Mouse (Mus musculus): ENCODE measurements around the gene Col5a2. TPM values are rescaled to one million over a fixed set of nuclear protein-coding genes. Genes with fewer than 3 reads are reported as not detected.
"Not testable (repeated sequence)": the region's sequence is repeated elsewhere in the genome, so short reads cannot be mapped to it uniquely, and the experiment has no call there.

Col5a2 gene
- polyA plus RNA-seq, 1 experiment from 2014 or later, result 127 TPM

- no peak overlapping the region for H3K4me2 ChIP-seq (ENCODE audit: low read depth, low read length)
- WGBS, result 93% methylated on average over 2 of the region's 2 CpGs
- ATAC-seq (ENCODE audit: insufficient read depth, low FRiP score), result no peak
These were observed 42.3 kb downstream of the Col5a2 start for GRCm38 (mm10) chr1:45460767-45461166.

GRCm38 (mm10) chr1:45455763-45456162, 47.3 kb downstream of the Col5a2 start:
- Histone ChIP-seq H3K4me2 (ENCODE audit: low read depth, low read length) (no peak overlapping the region), H3K27me3 (ENCODE audit: control insufficient read depth, insufficient read depth, low read length) (no peaks in the 10 kb centered on the region), H3K9me3 (replicated peaks; ENCODE audit: control insufficient read depth, low read length) (no peaks in the 10 kb centered on the region), H3K4me3 (replicated peaks; ENCODE audit: low read length) (no peak overlapping the region), H3K4me1 (ENCODE audit: control insufficient read depth, insufficient read depth, low read length) (no peaks in the 10 kb centered on the region), H3K9ac (ENCODE audit: low read length) (no peak overlapping the region), H3K36me3 (ENCODE audit: control insufficient read depth, insufficient read depth, low read length) (no peaks in the 10 kb centered on the region), H3K27ac (ENCODE audit: low read length) (no peak overlapping the region)
- 79% methylated on average over 1 of the region's 1 CpGs for WGBS
- no peak for ATAC-seq (ENCODE audit: insufficient read depth, low FRiP score)

More at GRCm38 (mm10) chr1:45460767-45461166, 42.3 kb downstream of the Col5a2 start:
- H3K4me3 ChIP-seq (replicated peaks; ENCODE audit: low read length), result no peak overlapping the region
- H3K27me3 ChIP-seq (ENCODE audit: control insufficient read depth, insufficient read depth, low read length), result no peaks in the 10 kb centered on the region
- H3K27ac ChIP-seq (ENCODE audit: low read length), result no peak overlapping the region
- no peaks in the 10 kb centered on the region for H3K9me3 ChIP-seq (replicated peaks; ENCODE audit: control insufficient read depth, low read length)
- H3K4me1 ChIP-seq (ENCODE audit: control insufficient read depth, insufficient read depth, low read length), result no peaks in the 10 kb centered on the region
- no peak overlapping the region for H3K9ac ChIP-seq (ENCODE audit: low read length)
- H3K36me3 ChIP-seq (ENCODE audit: control insufficient read depth, insufficient read depth, low read length), result no peaks in the 10 kb centered on the region

GRCm38 (mm10) chr1:45448856-45449255, 54.2 kb downstream of the Col5a2 start:
- H3K27ac ChIP-seq (ENCODE audit: low read length), result no peak overlapping the region
- H3K4me1 ChIP-seq (ENCODE audit: control insufficient read depth, insufficient read depth, low read length), result no peaks in the 10 kb centered on the region
- H3K4me2 ChIP-seq (ENCODE audit: low read depth, low read length), result no peak overlapping the region
- ATAC-seq (ENCODE audit: insufficient read depth, low FRiP score), result no peak
- H3K9me3 ChIP-seq (replicated peaks; ENCODE audit: control insufficient read depth, low read length), result no peaks in the 10 kb centered on the region
- 70% methylated on average over 1 of the region's 1 CpGs for WGBS
- H3K9ac ChIP-seq (ENCODE audit: low read length), result no peak overlapping the region
- no peaks in the 10 kb centered on the region for H3K36me3 ChIP-seq (ENCODE audit: control insufficient read depth, insufficient read depth, low read length)
- H3K27me3 ChIP-seq (ENCODE audit: control insufficient read depth, insufficient read depth, low read length), result no peaks in the 10 kb centered on the region
- no peak overlapping the region for H3K4me3 ChIP-seq (replicated peaks; ENCODE audit: low read length)

GRCm38 (mm10) chr1:45431922-45432321, 71.2 kb downstream of the Col5a2 start:
- no peak overlapping the region for H3K4me3 ChIP-seq (replicated peaks; ENCODE audit: low read length)
- no peaks in the 10 kb centered on the region for H3K4me1 ChIP-seq (ENCODE audit: control insufficient read depth, insufficient read depth, low read length)
- H3K4me2 ChIP-seq (ENCODE audit: low read depth, low read length), result no peak overlapping the region
- no peaks in the 10 kb centered on the region for H3K9me3 ChIP-seq (replicated peaks; ENCODE audit: control insufficient read depth, low read length)
- no peak for ATAC-seq (ENCODE audit: insufficient read depth, low FRiP score)
- peaks cover 3% of the 10 kb centered on the region; the same call in 1 of the 2 replicates for H3K36me3 ChIP-seq (ENCODE audit: control insufficient read depth, insufficient read depth, low read length)
- no peak overlapping the region for H3K27ac ChIP-seq (ENCODE audit: low read length)
- no peaks in the 10 kb centered on the region for H3K27me3 ChIP-seq (ENCODE audit: control insufficient read depth, insufficient read depth, low read length)
- no peak overlapping the region for H3K9ac ChIP-seq (ENCODE audit: low read length)
- WGBS, result 23% methylated on average over 3 of the region's 3 CpGs

GRCm38 (mm10) chr1:45430520-45430919, 72.6 kb downstream of the Col5a2 start:
- H3K27ac ChIP-seq (ENCODE audit: low read length), result no peak overlapping the region
- no peaks in the 10 kb centered on the region for H3K9me3 ChIP-seq (replicated peaks; ENCODE audit: control insufficient read depth, low read length)
- no peak for ATAC-seq (ENCODE audit: insufficient read depth, low FRiP score)
- H3K4me3 ChIP-seq (replicated peaks; ENCODE audit: low read length), result no peak overlapping the region
- peaks cover 3% of the 10 kb centered on the region; the same call in 1 of the 2 replicates for H3K36me3 ChIP-seq (ENCODE audit: control insufficient read depth, insufficient read depth, low read length)
- H3K9ac ChIP-seq (ENCODE audit: low read length), result no peak overlapping the region
- 73% methylated on average over 4 of the region's 4 CpGs for WGBS
- no peak overlapping the region for H3K4me2 ChIP-seq (ENCODE audit: low read depth, low read length)
- no peaks in the 10 kb centered on the region for H3K27me3 ChIP-seq (ENCODE audit: control insufficient read depth, insufficient read depth, low read length)
- no peaks in the 10 kb centered on the region for H3K4me1 ChIP-seq (ENCODE audit: control insufficient read depth, insufficient read depth, low read length)

- not testable (repeated sequence) for H3K36me3 ChIP-seq (ENCODE audit: control insufficient read depth, insufficient read depth, low read length); H3K4me3 ChIP-seq (replicated peaks; ENCODE audit: low read length); H3K27ac ChIP-seq (ENCODE audit: low read length); H3K4me2 ChIP-seq (ENCODE audit: low read depth, low read length); ATAC-seq (ENCODE audit: insufficient read depth, low FRiP score); H3K27me3 ChIP-seq (ENCODE audit: control insufficient read depth, insufficient read depth, low read length); H3K4me1 ChIP-seq (ENCODE audit: control insufficient read depth, insufficient read depth, low read length); H3K9me3 ChIP-seq (replicated peaks; ENCODE audit: control insufficient read depth, low read length); H3K9ac ChIP-seq (ENCODE audit: low read length)
- WGBS, result 77% methylated on average over 5 of the region's 5 CpGs
These were observed 73.9 kb downstream of the Col5a2 start for GRCm38 (mm10) chr1:45429145-45429544.

- no peak for ATAC-seq (ENCODE audit: insufficient read depth, low FRiP score)
- H3K9ac ChIP-seq (ENCODE audit: low read length), result no peak overlapping the region
- H3K9me3 ChIP-seq (replicated peaks; ENCODE audit: control insufficient read depth, low read length), result no peaks in the 10 kb centered on the region
- no peak overlapping the region for H3K4me3 ChIP-seq (replicated peaks; ENCODE audit: low read length)
- H3K27ac ChIP-seq (ENCODE audit: low read length), result no peak overlapping the region
- no peaks in the 10 kb centered on the region for H3K27me3 ChIP-seq (ENCODE audit: control insufficient read depth, insufficient read depth, low read length)
- H3K4me2 ChIP-seq (ENCODE audit: low read depth, low read length), result no peak overlapping the region
- no peaks in the 10 kb centered on the region for H3K4me1 ChIP-seq (ENCODE audit: control insufficient read depth, insufficient read depth, low read length)
- 67% methylated on average over 5 of the region's 5 CpGs for WGBS
- peaks cover 3% of the 10 kb centered on the region; the same call in 1 of the 2 replicates for H3K36me3 ChIP-seq (ENCODE audit: control insufficient read depth, insufficient read depth, low read length)
These were observed 79.2 kb downstream of the Col5a2 start for GRCm38 (mm10) chr1:45423915-45424314.

GRCm38 (mm10) chr1:45420554-45420953, 82.5 kb downstream of the Col5a2 start:
- Histone ChIP-seq H3K4me2 (ENCODE audit: low read depth, low read length) (no peak overlapping the region), H3K27me3 (ENCODE audit: control insufficient read depth, insufficient read depth, low read length) (no peaks in the 10 kb centered on the region), H3K9me3 (replicated peaks; ENCODE audit: control insufficient read depth, low read length) (no peaks in the 10 kb centered on the region; the same call in 1 of the 2 replicates), H3K4me3 (replicated peaks; ENCODE audit: low read length) (no peak overlapping the region), H3K36me3 (ENCODE audit: control insufficient read depth, insufficient read depth, low read length) (peaks cover 9% of the 10 kb centered on the region; the same call in 1 of the 2 replicates), H3K27ac (ENCODE audit: low read length) (peak overlapping the region; percentile 46), H3K4me1 (ENCODE audit: control insufficient read depth, insufficient read depth, low read length) (no peaks in the 10 kb centered on the region), H3K9ac (ENCODE audit: low read length) (no peak overlapping the region)
- ATAC-seq (ENCODE audit: insufficient read depth, low FRiP score), result 0 out of 2 replicates have a peak, but pooled peaks have one; percentile 53

GRCm38 (mm10) chr1:45419858-45420257, 83.2 kb downstream of the Col5a2 start:
- 73% methylated on average over 2 of the region's 2 CpGs for WGBS
- Histone ChIP-seq H3K27ac (ENCODE audit: low read length) (peak overlapping the region; percentile 73; the same call in 1 of the 2 replicates), H3K4me3 (replicated peaks; ENCODE audit: low read length) (no peak overlapping the region), H3K36me3 (ENCODE audit: control insufficient read depth, insufficient read depth, low read length) (peaks cover 9% of the 10 kb centered on the region; the same call in 1 of the 2 replicates), H3K9ac (ENCODE audit: low read length) (no peak overlapping the region), H3K4me1 (ENCODE audit: control insufficient read depth, insufficient read depth, low read length) (no peaks in the 10 kb centered on the region), H3K27me3 (ENCODE audit: control insufficient read depth, insufficient read depth, low read length) (no peaks in the 10 kb centered on the region), H3K9me3 (replicated peaks; ENCODE audit: control insufficient read depth, low read length) (no peaks in the 10 kb centered on the region; the same call in 1 of the 2 replicates), H3K4me2 (ENCODE audit: low read depth, low read length) (no peak overlapping the region)
- peak; percentile 50; the same call in 1 of the 2 replicates for ATAC-seq (ENCODE audit: insufficient read depth, low FRiP score)
